Mouse (Mus musculus): ENCODE data around the gene Lce1d. TPM values are rescaled to one million over a fixed set of nuclear protein-coding genes. Genes with fewer than 3 reads are reported as not detected.
"Not testable (repeated sequence)": the region's sequence is repeated elsewhere in the genome, so short reads cannot be mapped to it uniquely, and the experiment has no call there.

Lce1d gene
- not detected in 2 replicates for polyA plus RNA-seq (2012; ENCODE audit: insufficient read depth, low replicate concordance)

DNA sequence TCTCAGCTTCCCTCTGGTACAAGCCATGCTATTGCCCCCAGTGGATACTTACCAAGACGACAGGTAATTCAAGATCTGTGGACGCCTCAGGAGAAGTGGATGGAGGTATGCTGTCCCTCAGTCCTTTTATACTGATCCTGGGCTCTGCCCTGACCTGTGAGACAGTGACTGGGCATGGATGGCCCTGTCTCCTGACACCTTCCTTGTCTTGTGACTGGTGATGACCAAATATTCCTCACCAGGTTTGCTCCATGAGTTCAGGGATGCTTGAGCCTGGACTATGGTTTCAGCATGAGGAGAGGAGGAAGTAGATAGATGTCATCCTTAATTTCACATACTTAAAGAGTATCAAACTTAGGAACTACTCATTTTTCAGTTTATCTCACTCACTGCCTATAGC lies at the start of gene Lce1d:
Lce1d (minus strand) TSS at position 101 of the 400 bp plus-strand sequence.
- no peak for TF ChIP-seq FLI1 (IDR thresholded peaks at IDR 0.05; ENCODE audit: low read length)
- no peak for TF ChIP-seq GATA1 (IDR thresholded peaks at IDR 0.05; ENCODE audit: borderline replicate concordance, low read length)
- no peak within 1 kb of the TSS for H3K4me3 ChIP-seq (replicated peaks)
- H3K4me1 ChIP-seq = no peaks in the 10 kb centered on the region
- no peaks in the 10 kb centered on the region for H3K27me3 ChIP-seq (replicated peaks)
- H3K9me3 ChIP-seq = no peaks in the 10 kb centered on the region
- no peaks in the 10 kb centered on the region for H3K36me3 ChIP-seq (replicated peaks; ENCODE audit: low read length)

DNA sequence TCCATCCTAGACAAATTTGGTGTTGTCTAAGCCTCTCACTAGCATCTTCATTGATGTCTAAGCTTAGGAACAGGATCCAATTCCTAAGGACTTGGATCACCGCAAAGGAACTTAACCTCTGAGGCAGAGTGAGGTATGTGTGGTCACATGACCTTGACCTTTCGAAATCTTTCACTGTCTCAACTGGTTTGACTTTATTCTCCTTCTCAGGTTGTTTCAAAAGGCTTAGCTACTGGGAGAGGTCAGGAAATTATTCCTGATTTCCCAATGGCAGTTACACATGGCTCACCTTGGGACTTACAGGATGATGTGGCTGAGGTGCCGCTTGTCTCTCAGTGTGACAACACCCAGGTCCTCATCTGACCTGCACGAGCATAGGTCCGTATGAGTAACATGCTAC lies 35.6 kb upstream of the Lce1d start:
- no peak overlapping the region for H3K4me3 ChIP-seq (replicated peaks)
- H3K27me3 ChIP-seq (replicated peaks) = no peaks in the 10 kb centered on the region
- H3K4me1 ChIP-seq = no peaks in the 10 kb centered on the region
- no peak for TF ChIP-seq FLI1 (IDR thresholded peaks at IDR 0.05; ENCODE audit: low read length)
- H3K36me3 ChIP-seq (replicated peaks; ENCODE audit: low read length) = no peaks in the 10 kb centered on the region
- no peaks in the 10 kb centered on the region for H3K9me3 ChIP-seq

DNA sequence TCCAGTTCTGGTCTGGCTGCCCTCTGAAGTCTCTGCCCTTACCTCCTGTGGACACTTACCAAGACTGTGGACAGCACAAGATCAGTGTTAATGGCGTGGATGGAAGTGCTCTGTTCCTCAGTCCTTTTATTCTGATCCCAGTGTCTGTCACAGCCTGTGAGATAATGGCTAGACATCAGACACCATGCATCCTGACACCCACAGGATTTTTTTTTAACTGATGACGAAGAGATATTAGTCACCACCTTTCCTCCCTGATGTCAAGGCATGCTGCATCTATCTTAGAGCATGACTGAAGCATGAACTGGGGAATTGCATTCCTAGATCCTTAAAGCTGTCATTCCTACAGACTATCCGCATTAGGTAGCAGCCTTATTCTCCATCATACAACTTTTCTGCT lies 33.2 kb upstream of the Lce1d start, which contains the start of gene Lce1f:
Lce1f (minus strand) TSS at position 101 of the 400 bp plus-strand sequence.
- Histone ChIP-seq H3K9me3 (no peaks in the 10 kb centered on the region), H3K36me3 (replicated peaks; ENCODE audit: low read length) (no peaks in the 10 kb centered on the region), H3K4me3 (replicated peaks) (no peak within 1 kb of the TSS), H3K4me1 (no peaks in the 10 kb centered on the region), H3K27me3 (replicated peaks) (no peaks in the 10 kb centered on the region)
- TF ChIP-seq FLI1 (IDR thresholded peaks at IDR 0.05; ENCODE audit: low read length) = no peak
- TF ChIP-seq GATA1 (IDR thresholded peaks at IDR 0.05; ENCODE audit: borderline replicate concordance, low read length) = no peak

DNA sequence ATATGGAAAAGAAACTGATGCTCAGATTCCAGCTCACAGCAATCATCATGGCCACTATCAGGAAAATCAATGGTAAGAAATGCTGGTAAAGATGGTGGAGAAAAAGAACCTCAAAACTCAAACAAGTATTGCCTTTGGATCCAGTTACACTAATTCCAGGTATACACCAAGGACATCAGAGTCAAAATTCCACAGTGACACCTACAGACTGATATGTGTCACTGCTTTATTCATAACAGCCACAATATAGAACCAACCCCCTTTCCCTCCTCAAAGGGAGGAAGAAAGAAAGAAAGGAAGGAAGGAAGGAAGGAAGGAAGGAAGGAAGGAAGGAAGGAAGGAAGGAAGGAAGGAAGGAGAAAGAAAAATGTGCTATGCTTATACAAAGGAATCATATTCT lies 28.1 kb upstream of the Lce1d start:
- Histone ChIP-seq H3K9me3 (no peaks in the 10 kb centered on the region), H3K4me1 (no peaks in the 10 kb centered on the region), H3K36me3 (replicated peaks; ENCODE audit: low read length) (no peaks in the 10 kb centered on the region), H3K4me3 (replicated peaks) (no peak overlapping the region), H3K27me3 (replicated peaks) (no peaks in the 10 kb centered on the region)
- TF ChIP-seq FLI1 (IDR thresholded peaks at IDR 0.05; ENCODE audit: low read length) (no peak), GATA1 (IDR thresholded peaks at IDR 0.05; ENCODE audit: borderline replicate concordance, low read length) (no peak)

DNA sequence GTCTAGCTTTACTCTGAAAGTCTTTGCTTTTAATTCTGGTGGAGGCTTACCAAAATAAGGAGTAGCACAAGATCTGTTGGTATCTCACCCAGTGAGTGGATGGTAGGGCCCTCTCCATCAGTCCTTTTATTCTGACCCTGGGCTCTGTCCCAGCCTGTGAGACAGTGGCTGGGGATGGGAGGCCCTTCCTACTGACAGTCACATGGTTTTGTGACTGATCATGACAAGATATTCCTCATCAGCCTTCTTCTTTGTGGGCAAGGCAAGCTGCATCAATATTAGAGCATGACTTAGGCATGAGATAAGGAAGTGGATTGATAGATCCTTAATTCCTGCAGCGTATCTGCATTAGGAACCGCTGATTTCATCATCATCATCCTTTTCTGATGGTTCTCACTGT lies 22.0 kb upstream of the Lce1d start, which contains the start of gene Lce1e:
Lce1e (minus strand) TSS at position 101 of the 400 bp plus-strand sequence.
- no peak within 1 kb of the TSS for H3K4me3 ChIP-seq (replicated peaks)
- TF ChIP-seq FLI1 (IDR thresholded peaks at IDR 0.05; ENCODE audit: low read length) (no peak), GATA1 (IDR thresholded peaks at IDR 0.05; ENCODE audit: borderline replicate concordance, low read length) (no peak)
- H3K36me3 ChIP-seq (replicated peaks; ENCODE audit: low read length) = no peaks in the 10 kb centered on the region
- H3K9me3 ChIP-seq = no peaks in the 10 kb centered on the region
- H3K27me3 ChIP-seq (replicated peaks) = no peaks in the 10 kb centered on the region
- H3K4me1 ChIP-seq = no peaks in the 10 kb centered on the region

DNA sequence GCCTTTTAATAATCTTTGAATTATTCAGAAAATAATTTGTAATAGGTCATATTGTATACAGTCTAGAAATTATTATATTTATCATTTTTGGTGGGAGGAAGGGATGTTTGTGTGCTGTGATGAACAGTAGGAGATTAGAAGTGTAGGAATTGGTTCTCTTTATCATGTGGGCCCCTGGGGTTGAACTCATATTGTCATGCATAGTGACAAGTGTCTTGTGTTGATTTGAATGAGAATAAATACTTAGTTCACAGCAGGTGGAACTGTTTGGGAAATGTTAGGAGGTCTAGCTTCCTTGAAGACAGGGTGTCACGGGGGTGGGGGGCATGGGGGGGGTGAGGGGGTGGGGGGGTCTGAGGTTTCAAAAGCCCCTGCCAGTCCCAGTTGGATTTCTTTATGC lies 7.6 kb upstream of the Lce1d start:
- TF ChIP-seq GATA1 (IDR thresholded peaks at IDR 0.05; ENCODE audit: borderline replicate concordance, low read length) (no peak), FLI1 (IDR thresholded peaks at IDR 0.05; ENCODE audit: low read length) (no peak)
- no peaks in the 10 kb centered on the region for H3K27me3 ChIP-seq (replicated peaks)
- H3K4me1 ChIP-seq = no peaks in the 10 kb centered on the region
- H3K36me3 ChIP-seq (replicated peaks; ENCODE audit: low read length) = no peaks in the 10 kb centered on the region
- no peak overlapping the region for H3K4me3 ChIP-seq (replicated peaks)
- no peaks in the 10 kb centered on the region for H3K9me3 ChIP-seq

DNA sequence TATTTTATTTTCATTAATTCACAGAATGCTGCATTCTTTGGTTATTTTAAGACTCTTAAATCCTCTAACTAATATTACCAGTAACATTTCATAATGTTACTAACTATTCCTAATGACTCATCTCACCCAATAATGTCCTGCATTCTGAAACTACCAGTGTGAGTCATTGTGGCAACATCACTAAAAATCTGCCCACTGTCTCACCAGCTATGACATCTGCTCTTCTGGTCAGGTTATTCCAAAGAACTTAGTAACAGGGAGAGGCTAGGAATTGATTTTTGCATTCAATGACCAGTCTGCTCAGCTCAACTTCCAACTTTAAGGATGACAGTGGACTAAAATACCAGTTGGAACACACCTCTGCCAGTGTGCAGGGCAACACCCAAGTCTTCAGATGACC lies 4.7 kb upstream of the Lce1d start:
- Histone ChIP-seq H3K36me3 (replicated peaks; ENCODE audit: low read length) (no peaks in the 10 kb centered on the region), H3K9me3 (no peaks in the 10 kb centered on the region), H3K4me1 (no peaks in the 10 kb centered on the region), H3K4me3 (replicated peaks) (no peak overlapping the region), H3K27me3 (replicated peaks) (no peaks in the 10 kb centered on the region)
- no peak for TF ChIP-seq GATA1 (IDR thresholded peaks at IDR 0.05; ENCODE audit: borderline replicate concordance, low read length)
- no peak for TF ChIP-seq FLI1 (IDR thresholded peaks at IDR 0.05; ENCODE audit: low read length)

DNA sequence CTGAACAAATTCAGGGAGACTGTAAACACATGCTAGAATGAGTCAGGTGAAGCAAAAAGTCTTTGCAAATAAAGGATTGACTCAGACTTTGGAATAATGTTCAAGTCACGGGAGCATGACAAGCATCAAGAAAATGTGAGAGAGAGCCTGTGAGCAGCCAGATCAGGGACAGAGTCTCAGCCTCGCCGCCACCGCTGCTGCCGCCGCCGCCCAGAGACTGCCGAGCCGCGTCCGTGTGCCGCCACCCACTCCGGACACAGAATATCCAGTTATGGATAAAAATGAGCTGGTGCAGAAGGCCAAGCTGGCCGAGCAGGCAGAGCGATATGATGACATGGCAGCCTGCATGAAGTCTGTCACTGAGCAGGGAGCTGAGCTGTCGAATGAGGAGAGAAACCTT lies 2.1 kb upstream of the Lce1d start:
- H3K4me1 ChIP-seq; H3K4me3 ChIP-seq (replicated peaks); H3K9me3 ChIP-seq; H3K36me3 ChIP-seq (replicated peaks; ENCODE audit: low read length); H3K27me3 ChIP-seq (replicated peaks): not testable (repeated sequence)

DNA sequence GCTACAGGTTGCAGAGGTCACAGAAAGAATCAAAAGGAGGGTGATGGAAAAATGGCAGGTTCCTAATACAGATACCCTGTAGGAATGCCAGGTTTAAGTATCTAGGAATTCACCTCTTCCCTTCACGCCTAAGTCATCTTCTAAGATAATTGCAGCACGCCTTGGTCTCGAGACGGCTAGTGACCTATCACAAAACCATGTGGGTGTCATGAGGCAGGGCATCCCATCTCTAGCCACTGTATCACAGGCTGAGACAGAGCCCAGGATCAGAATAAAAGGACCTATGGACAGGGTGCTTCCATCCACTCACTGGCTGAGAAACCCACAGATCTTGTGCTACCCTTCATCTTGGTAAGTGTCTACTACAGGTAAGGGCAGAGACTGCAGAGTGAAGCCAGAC lies 8.1 kb downstream of the Lce1d start, which contains the start of gene Lce1c:
Lce1c (plus strand) TSS at position 301 of the 400 bp plus-strand sequence.
- H3K4me3 ChIP-seq (replicated peaks) = no peak within 1 kb of the TSS
- H3K36me3 ChIP-seq (replicated peaks; ENCODE audit: low read length) = no peaks in the 10 kb centered on the region
- H3K9me3 ChIP-seq = no peaks in the 10 kb centered on the region
- H3K4me1 ChIP-seq = no peaks in the 10 kb centered on the region
- TF ChIP-seq FLI1 (IDR thresholded peaks at IDR 0.05; ENCODE audit: low read length) (no peak), GATA1 (IDR thresholded peaks at IDR 0.05; ENCODE audit: borderline replicate concordance, low read length) (no peak)
- H3K27me3 ChIP-seq (replicated peaks) = no peaks in the 10 kb centered on the region

DNA sequence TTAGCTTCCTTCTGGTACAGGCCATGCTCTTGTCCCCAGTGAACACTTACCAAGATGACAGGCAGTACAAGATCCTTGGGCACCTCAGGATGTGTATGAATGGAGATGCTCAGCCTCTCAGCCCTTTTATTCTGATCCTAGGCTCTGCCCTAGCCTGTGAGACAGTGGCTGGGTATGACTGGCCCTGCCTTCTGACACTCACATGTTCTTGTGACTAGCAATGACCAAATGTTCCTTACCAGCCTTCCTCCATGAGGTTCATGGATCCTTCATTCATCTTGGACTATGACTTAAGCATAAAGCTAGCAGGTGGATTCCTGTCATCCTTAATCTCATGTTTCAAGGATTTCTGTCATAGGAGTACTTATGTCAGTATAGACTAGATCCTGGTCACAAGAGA lies 16.8 kb downstream of the Lce1d start, which contains the start of gene Lce1a2:
Lce1a2 (minus strand) TSS at position 101 of the 400 bp plus-strand sequence.
- no peaks in the 10 kb centered on the region for H3K36me3 ChIP-seq (replicated peaks; ENCODE audit: low read length)
- H3K27me3 ChIP-seq (replicated peaks) = no peaks in the 10 kb centered on the region
- H3K4me1 ChIP-seq = no peaks in the 10 kb centered on the region
- H3K9me3 ChIP-seq = no peaks in the 10 kb centered on the region
- TF ChIP-seq FLI1 (IDR thresholded peaks at IDR 0.05; ENCODE audit: low read length) = no peak
- no peak for TF ChIP-seq GATA1 (IDR thresholded peaks at IDR 0.05; ENCODE audit: borderline replicate concordance, low read length)
- no peak within 1 kb of the TSS for H3K4me3 ChIP-seq (replicated peaks)

DNA sequence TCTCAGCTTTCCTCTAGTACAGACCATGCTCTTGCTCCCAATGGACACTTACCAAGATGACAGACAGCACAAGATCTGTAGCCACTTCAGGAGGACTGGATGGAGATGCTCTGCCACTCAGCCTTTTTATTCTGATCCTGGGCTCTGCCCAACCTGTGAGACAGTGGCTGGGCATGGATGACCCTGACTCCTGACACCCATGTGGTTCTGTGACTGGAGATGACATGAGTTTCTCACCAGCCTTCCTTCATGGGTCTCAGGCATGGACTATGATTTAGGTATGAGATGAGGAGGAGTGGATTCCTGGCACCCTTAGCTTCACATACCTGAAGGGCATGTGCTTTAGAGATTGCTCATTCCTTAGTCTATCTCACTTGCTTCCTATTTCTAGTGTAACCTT lies 30.2 kb downstream of the Lce1d start, which contains the start of gene Lce1b:
Lce1b (minus strand) TSS at position 101 of the 400 bp plus-strand sequence.
- Histone ChIP-seq H3K4me3 (replicated peaks) (no peak within 1 kb of the TSS), H3K27me3 (replicated peaks) (no peaks in the 10 kb centered on the region), H3K9me3 (no peaks in the 10 kb centered on the region), H3K36me3 (replicated peaks; ENCODE audit: low read length) (no peaks in the 10 kb centered on the region), H3K4me1 (no peaks in the 10 kb centered on the region)
- TF ChIP-seq GATA1 (IDR thresholded peaks at IDR 0.05; ENCODE audit: borderline replicate concordance, low read length) = no peak
- no peak for TF ChIP-seq FLI1 (IDR thresholded peaks at IDR 0.05; ENCODE audit: low read length)
